Mouse (Mus musculus): ENCODE measurements at regions not wholly inside any gene's neighbourhood (a gene's known extent, or its start where the extent isn't known, plus 50 kb on each side); places are given as distances from the start of the nearest gene placed in this dataset.

DNA sequence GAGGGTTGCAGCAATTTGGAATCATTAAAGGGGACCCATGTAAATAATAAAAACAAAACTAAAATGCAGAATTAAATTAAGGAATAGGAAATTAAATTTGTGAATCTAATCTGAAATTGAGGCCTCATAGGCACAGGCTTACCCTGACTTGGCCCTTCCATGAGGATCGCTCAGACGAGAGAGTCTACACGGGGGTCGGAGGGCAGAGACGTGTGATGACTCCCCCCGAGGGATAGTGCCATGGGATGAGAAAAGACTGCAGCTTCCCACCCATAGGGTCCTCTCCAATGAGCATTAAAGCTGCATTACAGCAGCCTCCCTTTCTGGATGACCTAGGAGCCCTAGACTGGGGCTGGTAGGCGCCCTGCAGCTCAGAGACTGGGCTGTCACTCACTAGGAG, 85.4 kb upstream of the Pkdcc start:
- no peak for TF ChIP-seq CTCF (conservative IDR thresholded peaks at IDR 0.05; ENCODE audit: low read length)
- no peak for TF ChIP-seq NANOG (IDR thresholded peaks at IDR 0.05; ENCODE audit: borderline replicate concordance, low read length)
